Mouse (Mus musculus) cerebellum, adult 9-11 months (tissue): ENCODE data around the gene Them4.
A peak's percentile ranks its signal among the peaks of the same experiment; 100 is the strongest.
"Not testable (repeated sequence)": the region's sequence is repeated elsewhere in the genome, so short reads cannot be mapped to it uniquely, and the experiment has no call there.

Experiments
- DNase-seq: peaks from one replicate; pipeline ENCODE4 v3.0.0; 2022

The Them4 gene

DNA sequence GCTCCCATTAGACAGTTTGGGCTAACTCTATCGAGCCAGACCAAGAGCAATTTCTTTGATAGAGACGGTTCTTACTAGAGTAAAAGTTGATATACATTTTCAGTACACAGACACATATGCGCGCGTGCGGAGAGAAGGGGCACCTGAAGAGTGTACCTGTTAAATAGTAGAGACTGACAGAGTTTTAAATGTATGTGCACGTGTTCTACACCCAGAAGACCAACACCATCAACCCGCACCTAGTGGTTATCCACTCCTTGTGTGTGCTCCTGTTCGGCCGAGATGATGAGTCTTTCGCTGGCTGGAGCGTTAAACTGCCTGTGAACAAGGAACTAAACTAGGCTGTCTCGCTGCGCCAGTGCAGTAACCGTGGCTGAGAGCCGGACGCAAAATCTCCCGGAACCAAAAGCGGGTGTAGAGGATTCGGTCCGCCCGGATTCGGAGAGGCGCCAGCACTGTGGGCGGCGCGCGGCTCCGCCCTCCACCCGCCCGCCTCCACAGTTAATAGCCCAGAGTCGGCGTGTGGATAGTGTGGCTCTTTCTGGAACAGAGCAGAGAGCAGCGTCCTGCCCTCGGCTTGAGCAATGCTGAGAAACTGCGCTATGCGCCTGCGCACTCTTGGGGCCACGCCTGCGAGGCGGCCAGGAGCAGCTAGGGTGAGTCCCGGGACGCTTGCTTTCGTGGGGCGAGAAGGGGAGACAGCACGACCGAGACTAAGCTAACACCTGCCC, at the start of gene Them4:
Gene Them4 (plus strand): TSS at position 457 of the 731 bp plus-strand sequence.
- DNase-seq: peak; percentile 97

DNA sequence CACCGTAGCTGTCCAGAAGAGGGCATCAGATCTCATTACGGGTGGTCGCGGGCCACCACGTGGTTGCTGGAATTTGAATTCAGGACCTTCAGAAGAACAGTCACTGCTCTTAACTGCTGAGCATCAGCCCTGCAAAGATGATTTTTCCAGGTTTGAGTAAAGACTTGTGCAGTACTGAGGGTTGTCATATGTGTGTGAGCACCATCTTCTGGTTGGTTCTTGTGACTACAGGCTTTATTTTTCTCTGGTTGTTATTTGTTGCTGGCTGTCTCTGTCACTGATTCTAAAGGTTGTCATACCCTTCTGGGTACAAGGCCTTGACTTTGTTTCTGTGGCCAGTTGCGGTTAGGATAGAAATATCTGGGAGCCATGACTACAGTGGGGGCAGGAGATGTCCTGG, 49.3 kb upstream of the Them4 start:
- DNase-seq: no peak

GRCm38 (mm10) chr3:94263736-94264135, 46.2 kb upstream of the Them4 start, which contains the start of gene Gm4778:
Gene Gm4778, plus strand, starts transcription at chr3:94264036.
- DNase-seq: not testable (repeated sequence)

DNA sequence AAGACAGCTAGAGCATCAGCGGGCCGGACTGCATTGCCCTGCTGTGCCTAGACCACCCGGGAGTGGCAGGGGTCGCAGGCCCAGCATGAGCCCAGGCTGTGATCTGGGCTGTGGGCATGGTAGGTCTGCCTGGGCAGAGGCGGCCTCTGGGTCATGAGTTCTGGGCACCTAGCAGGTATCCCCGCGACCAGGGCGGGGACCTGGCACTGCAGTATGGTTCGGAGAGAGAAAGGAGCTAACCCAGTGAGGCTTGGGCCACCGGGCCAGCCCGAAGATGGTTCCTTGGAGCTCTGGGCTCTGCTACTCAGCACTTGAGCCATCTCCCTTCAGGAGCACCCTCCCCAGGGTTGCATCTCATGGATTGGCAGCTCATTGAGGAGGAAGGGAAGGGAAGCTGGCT, 33.9 kb upstream of the Them4 start:
- DNase-seq: no peak

GRCm38 (mm10) chr3:94305457-94305856, 4.4 kb upstream of the Them4 start:
- DNase-seq: no peak

DNA sequence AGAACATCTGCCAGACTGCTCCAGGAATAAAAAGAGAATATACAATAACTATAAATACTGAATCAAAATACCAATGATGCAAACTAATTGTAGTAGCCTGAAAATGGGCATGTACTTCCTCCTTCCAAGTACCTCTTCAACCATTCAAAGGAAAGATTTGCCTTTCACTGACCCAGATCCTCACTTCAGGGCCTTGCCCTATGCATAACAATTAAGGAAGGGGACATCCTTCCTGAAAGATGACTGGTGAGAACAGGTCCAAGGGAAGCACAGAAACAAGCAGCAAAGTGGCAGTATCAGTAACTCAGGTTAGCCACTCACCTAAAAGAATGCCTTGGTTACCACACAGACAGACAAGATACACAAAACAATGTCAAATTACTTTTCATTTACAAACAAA, 2.9 kb upstream of the Them4 start:
- DNase-seq: no peak

- peak; percentile 13 for DNase-seq
These were observed 602 bp downstream of the Them4 start for GRCm38 (mm10) chr3:94310491-94310890.

- no peak for DNase-seq
These were observed 1.0 kb downstream of the Them4 start for GRCm38 (mm10) chr3:94310911-94311310.

- DNase-seq: peak; percentile 16
These were observed 1.5 kb downstream of the Them4 start for GRCm38 (mm10) chr3:94311376-94311775.

- no peak for DNase-seq
These were observed 18.8 kb downstream of the Them4 start for GRCm38 (mm10) chr3:94328681-94329080.

- no peak for DNase-seq
These were observed 24.6 kb downstream of the Them4 start for GRCm38 (mm10) chr3:94334442-94334841.

DNA sequence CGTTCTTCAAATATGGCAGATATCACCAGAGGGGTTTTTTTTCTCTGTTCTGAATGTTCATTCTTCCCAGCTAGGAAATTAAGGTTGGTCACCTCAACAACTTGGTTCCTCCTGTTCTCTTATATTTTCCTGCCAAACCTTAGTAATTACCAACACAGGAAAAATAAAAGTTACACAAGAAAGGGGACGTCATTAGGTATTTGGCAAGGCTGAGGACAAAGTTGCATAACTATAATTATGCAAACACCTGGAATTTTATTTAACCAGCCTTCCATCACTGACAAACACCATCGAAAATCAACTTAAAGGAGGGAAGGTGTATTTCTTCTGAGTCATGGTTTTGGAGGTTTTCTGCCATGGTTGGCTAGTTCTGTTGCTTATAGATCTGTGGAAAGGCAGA, 28.6 kb downstream of the Them4 start:
- DNase-seq: no peak

GRCm38 (mm10) chr3:94341959-94342422, 32.1 kb downstream of the Them4 start, which contains the start of gene Them5:
Gene Them5, plus strand, starts transcription at chr3:94342099.
- no peak for DNase-seq

GRCm38 (mm10) chr3:94342552-94342951, 32.7 kb downstream of the Them4 start:
- no peak for DNase-seq

DNA sequence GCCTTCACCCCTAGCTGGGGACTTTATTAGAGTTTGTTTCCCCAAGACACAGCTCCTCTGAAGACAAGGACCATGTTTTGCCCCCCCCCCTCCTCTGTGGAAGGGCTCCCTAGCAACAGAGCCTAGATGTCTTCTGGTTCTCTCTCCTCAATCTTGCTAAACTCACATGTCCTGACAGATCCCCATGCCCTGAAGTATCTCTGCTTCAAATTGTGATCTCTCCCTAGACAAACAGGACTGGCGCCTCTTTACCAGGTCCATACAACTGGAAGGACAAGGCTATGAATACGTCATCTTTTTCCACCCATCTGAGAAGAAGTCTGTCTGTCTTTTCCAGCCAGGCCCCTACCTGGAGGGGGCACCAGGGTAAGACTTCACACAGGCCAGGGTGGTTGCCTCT, 34.3 kb downstream of the Them4 start:
- DNase-seq: no peak

DNA sequence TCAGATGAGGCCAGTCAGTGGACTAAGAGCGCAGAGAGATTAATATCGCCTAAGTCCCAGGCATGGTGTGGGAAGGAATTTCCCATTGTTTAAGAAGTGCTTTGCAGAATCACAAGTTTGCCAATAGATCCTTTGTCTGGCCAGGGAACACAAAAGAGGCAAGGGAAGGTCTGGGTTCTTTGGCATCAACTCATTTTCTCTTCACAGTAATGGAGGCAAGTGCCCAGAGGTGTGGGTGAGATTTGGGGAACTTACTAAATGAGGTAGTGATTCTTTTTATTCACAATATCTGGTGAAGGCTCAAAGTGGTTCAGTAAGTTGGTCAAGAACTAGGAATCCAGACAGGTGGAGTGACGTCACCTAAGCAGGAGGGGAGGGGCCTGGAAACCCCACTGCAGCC, 35.0 kb downstream of the Them4 start:
- DNase-seq: no peak

DNA sequence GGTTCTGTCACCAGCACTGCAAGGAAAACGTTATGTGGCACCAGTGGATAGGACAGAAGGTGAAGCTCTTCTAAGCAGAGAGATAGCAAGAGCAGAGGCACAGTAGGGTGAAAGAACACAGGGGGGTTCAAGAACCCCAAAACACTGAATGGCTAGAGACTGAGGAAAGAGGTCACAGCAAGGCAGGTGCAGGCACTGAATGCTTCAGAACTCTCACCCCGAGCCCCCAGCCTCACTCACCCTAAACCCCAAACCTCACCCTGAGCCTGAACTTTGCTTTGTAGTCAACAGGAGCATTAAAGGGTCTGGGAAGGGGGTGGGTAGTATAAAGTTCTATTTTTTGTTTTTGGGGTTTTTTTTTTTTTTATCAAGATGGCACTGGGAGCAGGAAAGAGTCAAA, 38.3 kb downstream of the Them4 start:
- no peak for DNase-seq

- no peak for DNase-seq
These were observed 50.9 kb downstream of the Them4 start for GRCm38 (mm10) chr3:94360812-94361211.

DNA sequence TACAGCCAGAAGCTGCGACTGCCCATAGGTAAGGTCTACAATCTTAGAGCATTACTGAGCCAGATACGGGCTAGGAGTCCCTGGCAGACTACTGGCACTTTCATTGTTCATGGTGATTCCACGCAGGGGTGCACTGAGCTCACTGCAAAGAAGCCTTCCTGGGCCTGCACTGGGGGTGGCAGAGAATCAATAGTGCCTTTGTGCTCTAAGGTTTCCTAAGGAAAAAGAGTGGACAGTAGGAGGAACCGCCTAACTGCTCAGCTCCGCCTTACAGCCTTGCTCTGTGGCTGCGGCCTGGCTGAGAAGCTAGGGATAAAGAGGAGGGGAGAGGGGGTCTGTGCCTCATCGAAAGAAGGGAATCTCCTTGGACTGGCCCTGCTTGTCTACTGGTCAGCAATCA, 52.2 kb downstream of the Them4 start, which contains the start of gene C2cd4d:
Gene C2cd4d (plus strand): TSS at position 301 of the 400 bp plus-strand sequence.
- DNase-seq: peak; percentile 14

DNA sequence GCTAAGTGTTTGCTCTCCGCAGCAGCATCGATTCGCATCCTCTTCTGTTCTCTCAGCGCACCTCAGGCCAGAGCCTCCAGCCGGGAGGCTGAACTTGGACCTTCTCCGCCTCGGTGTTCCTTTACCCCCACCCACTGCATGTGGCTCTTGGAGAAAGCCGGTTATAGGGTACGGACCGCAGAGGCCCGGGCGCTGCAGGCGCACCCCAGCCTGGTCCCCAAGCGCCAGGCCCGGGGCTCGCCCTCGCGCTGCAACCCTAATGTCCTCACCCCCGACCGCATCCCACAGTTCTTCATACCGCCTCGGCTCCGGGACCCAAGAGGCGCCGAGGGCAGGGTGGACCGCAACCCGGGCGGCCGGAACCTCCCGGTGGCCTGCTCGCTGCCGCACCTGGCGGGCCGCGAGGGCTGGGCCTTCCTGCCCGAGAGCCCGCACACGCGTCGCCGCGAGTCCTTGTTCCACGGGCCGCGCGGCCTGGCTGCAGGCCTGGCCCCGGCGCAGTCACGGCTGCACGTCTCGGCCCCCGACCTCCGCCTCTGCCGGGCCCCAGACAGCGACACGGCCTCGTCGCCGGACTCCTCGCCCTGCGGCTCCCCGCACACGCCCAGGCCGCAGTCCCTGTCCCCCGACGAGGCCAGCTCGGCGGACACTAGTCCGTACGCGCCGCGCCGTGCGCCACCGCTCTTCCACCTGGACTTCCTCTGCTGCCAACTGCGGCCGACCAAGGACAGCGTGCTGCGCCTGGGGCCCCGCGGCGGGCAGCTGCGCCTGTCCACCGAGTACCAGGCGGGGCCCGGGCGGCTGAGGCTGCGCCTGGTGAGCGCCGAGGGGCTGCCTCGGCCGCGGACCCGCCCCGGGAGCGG, 53.6 kb downstream of the Them4 start:
- peak; percentile 75 for DNase-seq

DNA sequence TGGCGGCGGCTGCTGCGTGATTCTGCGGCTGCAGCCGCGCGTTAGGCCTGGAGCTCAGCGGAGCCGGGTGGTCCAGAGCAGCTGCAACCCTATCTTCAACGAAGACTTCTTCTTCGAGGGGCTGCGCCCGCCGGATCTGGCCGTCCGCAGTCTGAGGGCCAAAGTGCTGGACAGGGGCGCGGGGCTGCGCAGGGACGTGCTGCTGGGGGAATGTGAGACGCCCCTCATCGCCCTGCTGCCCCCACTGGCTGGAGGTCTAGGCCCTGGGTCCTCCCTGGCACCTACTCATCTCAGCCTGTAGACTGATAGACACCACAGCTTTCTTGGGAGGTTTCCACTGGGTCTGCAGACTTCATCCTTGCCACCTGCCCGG, 54.3 kb downstream of the Them4 start:
- peak; percentile 52 for DNase-seq

- DNase-seq: peak; percentile 83
These were observed 56.9 kb downstream of the Them4 start for GRCm38 (mm10) chr3:94366761-94367160.

DNA sequence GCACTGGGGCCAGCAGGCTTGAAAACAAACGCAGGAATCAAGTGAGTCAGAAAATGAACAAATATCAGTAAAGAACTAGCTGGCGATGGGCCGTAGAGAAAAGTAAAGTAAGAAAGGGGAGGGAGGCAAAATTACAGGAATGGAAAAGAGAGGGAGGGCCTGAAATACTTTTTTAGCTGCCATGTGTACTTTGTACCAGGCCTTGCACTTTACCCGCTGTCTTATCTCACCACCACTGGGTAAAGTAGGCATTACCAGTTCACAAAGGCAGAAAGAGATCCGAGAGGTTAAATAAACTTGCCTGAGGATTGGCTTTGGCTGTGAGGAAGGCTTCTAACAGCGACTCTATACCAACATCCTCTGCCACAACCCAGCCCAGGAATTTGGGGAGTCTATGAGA, 57.6 kb downstream of the Them4 start:
- no peak for DNase-seq

DNA sequence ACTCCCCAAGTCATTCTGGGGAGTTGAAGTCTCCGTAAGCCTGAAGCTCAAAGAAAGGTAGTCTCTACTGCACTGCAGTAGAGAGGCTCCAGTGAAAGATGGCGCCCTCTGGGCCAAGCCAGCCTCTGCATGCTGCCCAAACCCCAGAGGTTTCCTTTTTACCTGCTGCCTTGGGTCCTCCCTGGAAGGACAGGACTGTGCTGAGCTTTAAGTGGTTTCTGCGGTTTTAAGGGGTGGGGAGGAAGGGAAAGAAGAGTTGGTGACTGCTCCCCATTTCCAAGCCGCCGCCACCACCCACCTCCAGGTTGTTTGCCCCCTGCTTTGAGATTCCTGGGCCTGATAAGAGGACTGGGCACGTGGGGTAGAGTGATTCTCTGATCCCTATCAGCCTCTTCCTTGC, 58.7 kb downstream of the Them4 start:
- DNase-seq: no peak
